Mouse (Mus musculus): ENCODE results near the gene Bcas3. TPM values are rescaled to one million over a fixed set of nuclear protein-coding genes. Genes with fewer than 3 reads are reported as not detected.
A peak's percentile ranks its signal among the peaks of the same experiment; 100 is the strongest.

Gene Bcas3
- total RNA-seq, 4 experiments from 2014 or later = 60.1 to 74.8 (median 66.2) TPM

- DNase-seq (ENCODE audit: low spot score in 2 of 2) = no peak
These were observed 488.3 kb downstream of the Bcas3 start for GRCm38 (mm10) chr11:85841211-85841681.

DNA sequence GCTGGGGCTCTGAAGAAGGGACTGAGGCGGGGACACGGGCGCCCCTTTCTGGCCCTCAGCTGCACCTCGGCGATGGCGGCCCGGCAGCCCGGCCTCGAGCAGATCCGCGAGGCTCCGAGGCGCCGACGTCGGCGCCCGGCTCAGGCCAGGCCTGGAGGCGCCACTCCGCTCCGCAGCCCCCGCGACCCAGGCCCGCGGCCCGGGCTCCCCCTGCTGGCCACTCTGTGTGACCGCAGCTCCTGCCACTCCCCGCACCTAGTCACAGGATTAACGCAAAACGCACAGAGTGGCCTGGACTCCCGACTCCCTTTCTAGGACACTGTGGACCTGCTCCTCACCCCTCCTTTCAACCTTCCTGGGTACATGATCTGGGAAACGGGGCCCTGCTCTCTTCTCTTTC lies 489.0 kb downstream of the Bcas3 start:
- no peak for DNase-seq (ENCODE audit: low spot score in 2 of 2)

DNA sequence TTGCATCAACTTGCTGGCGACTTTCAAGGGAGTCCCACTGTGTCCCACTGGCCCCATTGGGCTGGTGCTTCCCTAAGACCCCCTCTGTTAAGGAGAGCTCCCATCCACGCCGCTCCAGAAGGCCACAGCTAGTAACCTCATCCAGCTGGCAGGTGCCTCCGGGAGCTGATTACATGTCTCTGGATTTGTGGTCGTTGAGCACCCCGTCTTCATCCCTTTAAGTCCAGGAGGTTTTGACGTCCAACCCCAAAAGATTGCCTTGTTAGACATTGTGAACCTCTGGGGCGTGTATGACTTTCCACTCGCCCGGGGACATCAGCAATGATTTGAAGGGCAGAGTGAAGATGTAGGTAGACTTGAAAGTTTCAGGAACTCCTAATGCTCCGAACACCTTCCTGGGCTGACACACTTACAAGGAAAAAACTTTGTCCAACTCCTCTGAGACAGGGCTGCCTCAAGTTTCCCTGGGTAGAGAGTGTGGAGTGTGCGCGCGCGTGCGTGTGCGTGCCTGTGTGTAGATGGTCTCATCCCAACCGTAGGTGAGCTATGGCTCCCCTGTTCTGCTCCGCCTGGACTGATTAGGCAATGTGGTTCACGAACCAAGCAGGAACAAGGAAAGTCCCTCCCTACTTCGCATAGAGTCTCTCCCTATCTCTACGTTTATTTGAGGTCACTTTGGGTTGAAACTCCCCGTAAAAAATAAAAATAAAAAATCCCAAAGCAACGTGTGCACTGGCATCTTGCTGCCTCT lies 489.8 kb downstream of the Bcas3 start:
- no peak for DNase-seq (ENCODE audit: low spot score in 2 of 2)

GRCm38 (mm10) chr11:85843347-85843692 lies 490.4 kb downstream of the Bcas3 start:
- DNase-seq (ENCODE audit: low spot score in 2 of 2) = no peak

- DNase-seq (ENCODE audit: low spot score in 2 of 2) = peak; percentile 54 to 70
These were observed 491.4 kb downstream of the Bcas3 start for GRCm38 (mm10) chr11:85844144-85844965.

DNA sequence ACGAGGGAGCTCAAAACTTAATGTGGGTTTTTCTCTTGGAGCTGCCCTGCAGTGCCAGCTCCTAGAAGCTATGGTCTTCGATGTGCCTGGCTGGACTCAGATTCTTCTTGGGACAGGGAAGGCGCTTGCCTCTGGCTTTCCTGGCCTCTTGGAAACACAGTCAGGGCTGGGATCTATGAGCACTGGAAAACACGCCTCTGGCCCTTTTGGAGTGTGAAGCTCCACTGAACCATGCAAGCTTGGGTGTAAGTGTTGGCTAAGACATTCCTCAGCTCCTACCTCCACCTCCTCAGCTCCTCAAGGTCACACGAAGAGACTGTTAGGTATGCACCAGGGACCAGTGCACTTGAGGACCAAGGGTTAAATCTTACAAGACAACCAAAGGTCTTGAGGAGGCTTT lies 492.0 kb downstream of the Bcas3 start:
- DNase-seq (ENCODE audit: low spot score in 2 of 2) = no peak

- no peak for DNase-seq (ENCODE audit: low spot score in 2 of 2)
These were observed 493.0 kb downstream of the Bcas3 start for GRCm38 (mm10) chr11:85845921-85846320.

DNA sequence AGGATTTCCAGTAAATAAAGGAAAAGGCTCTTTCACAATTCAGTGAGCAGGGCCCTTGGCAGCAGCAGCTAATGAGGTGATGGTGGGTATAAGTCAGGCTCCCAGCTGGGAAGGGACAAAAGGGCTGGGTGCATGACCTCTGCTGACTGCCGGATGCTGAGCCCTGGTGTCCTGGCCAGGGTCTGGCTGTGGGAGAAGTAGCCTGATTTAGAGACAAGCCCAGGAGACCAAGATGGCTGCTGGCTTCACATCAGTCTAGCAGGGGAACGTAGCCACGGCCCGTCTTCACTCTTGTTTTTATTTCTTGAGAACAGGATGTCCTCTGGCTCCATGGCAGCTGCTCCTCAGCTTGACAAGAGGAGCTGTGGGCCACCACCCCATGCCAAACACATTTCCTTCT lies 493.5 kb downstream of the Bcas3 start:
- DNase-seq (ENCODE audit: low spot score in 2 of 2) = no peak

- peak in 1 of 2 experiments; percentile 40 for DNase-seq (ENCODE audit: low spot score in 2 of 2)
These were observed 496.1 kb downstream of the Bcas3 start for GRCm38 (mm10) chr11:85849037-85849436.

- no peak for DNase-seq (ENCODE audit: low spot score in 2 of 2)
These were observed 497.3 kb downstream of the Bcas3 start, which contains the start of gene Gm11444 for GRCm38 (mm10) chr11:85850233-85850632. Gene Gm11444 (minus strand): TSS chr11:85850333.

GRCm38 (mm10) chr11:85850758-85851157 lies 497.8 kb downstream of the Bcas3 start:
- DNase-seq (ENCODE audit: low spot score in 2 of 2) = no peak

DNA sequence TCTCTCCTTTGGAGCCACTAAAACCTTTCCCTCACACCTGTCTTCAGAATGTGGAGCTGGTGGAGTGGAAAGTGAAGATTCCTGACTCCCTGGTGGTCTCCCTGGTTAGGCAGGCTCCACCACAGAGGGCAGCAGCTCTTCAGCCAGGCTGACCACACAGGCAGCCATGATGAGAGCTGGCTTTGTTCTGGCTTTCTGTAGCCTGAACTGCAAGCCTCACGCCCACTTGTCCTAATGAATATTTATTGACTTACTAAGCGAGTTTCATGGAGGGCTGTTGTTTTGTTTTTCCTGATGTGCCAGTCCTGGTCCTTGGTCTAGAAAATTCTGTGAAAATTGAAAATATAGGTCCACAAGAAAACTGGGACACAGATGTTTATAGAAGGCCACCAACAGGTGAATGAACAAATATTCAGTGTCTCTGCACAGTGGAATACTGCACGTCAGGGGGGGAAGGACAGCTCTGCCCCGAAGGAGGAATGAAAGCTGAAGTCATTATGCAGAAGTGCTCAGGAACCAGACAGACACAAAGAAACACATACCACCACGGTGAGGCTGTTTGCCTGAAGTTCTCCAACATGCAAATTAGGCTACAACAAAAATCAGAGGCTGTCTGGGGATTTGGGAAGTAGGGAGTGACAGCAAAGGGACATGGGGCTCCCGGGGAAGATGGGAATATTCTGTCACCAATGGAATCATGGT lies 505.2 kb downstream of the Bcas3 start:
- DNase-seq (ENCODE audit: low spot score in 2 of 2) = no peak

DNA sequence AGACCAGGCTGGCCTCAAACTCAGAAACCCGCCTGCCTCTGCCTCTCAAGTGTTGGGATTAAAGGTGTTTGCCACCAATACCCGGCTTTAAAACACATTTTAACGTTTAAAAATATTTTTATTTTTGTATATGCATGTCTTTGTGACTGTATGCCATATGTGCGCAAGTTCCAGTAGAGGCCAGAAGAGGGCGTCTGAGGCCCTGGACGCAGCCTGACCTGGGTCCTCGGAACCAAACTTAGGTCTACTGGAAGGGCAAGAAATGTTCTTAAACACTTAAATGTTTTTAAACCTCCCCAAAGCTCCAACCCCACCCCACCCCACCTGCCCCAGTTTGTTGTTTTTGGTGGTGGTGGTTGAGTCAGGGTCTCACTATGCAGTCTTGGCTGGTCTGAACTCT lies 511.4 kb downstream of the Bcas3 start:
- no peak for DNase-seq (ENCODE audit: low spot score in 2 of 2)

Small RNA genes lying within 50 kb of the gene (microRNA-seq; reads per million reads assigned to microRNA genes)
- 0 reads per million in 2 experiments for gene Mir5110

Other genes with a start within 250 kb of the Bcas3 start
- 10 to 100 TPM; 77.9 to 96.7 (median 89.4) TPM for gene Usp32, start 213.0 kb upstream of the Bcas3 start, total RNA-seq (2022)
- under 1 TPM in 2 of 4 experiments, not detected in 2; 0.50 to 0.68 TPM for gene 1700125H20Rik, start 182.8 kb upstream of the Bcas3 start, total RNA-seq (2022)
- 10 to 100 TPM; 47.3 to 52.9 (median 49.6) TPM for gene Appbp2, start 118.0 kb upstream of the Bcas3 start, total RNA-seq (2022)
- 10 to 100 TPM; 15.2 to 16.2 (median 15.5) TPM for gene Ppm1d, start 41.9 kb upstream of the Bcas3 start, total RNA-seq (2022)

All from layer of hippocampus, adult 8-10 months (tissue).